Mouse (Mus musculus) adrenal gland, adult 8-10 months (tissue): ENCODE measurements around the gene Ikbke. TPM values are rescaled to one million over a fixed set of nuclear protein-coding genes. Genes with fewer than 3 reads are reported as not detected.

ENCODE experiments used
- DNase-seq: peaks from one replicate; pipeline ENCODE4 v3.0.0; 2022
- total RNA-seq, 4 experiments: library from RNA; stranded (reverse); gene quantifications; 2 replicates each; pipeline ENCODE4 v1.2.4; 2022

Gene Ikbke
- total RNA-seq, 4 experiments from 2014 or later = 14.1 to 64.0 (median 26.2) TPM

DNA sequence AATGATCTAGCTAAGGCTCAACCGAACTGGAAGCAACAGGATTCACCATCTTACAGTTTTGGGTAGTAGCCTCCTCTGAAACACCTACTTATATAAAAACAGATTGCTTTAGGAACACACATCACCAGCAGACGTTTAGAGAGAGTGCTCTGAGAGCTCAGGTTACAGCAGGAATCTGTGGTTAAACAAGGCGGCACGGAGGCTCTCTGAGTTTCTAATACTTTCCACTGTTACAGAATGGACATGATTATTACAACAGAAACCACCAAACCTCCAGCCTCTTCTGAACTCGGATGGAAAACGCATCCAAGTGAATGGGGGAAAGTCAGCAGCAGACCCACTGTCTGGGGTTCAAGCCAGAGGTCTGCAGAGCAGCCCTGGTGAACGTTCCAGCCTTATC is 43.3 kb downstream of the Ikbke start:
- no peak for DNase-seq

DNA sequence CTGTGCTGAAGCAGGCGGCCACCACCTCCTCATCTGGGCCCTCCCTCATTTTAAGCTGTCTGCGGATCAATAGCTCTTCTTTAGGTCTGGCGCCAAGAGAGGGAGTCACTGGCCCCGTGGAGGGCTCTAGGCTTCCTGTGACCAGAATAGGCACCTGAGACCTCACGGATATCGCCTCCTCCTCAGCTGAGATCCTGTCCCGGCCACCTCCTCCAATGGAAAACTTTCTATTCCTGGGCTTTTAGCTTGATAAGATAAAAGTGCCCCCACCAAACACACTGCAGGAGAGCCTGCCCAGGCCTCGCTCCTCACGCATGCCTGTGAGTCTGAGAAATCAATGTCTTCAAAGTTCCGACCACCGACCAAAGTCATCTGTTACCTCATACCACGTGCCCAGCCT is 45.9 kb downstream of the Ikbke start:
- no peak for DNase-seq

DNA sequence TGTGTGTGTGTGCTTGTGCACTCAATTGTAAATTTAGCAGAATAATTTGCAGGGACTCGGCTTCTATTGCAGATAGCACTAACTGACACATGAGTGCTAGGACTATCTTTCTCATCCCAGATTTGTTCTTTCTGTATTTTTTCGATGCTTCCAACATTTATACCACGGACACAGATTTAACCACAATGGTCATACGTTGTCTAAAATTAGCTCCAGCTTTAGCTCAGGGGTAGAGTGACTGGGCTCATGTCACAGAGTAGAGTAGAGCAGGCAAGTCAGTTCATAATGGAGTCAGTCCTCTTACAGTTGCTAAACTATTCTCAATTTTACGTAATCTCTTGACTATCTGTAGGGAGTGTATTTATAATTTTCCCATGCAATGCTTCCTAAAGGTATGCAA is 50.7 kb downstream of the Ikbke start:
- no peak for DNase-seq

DNA sequence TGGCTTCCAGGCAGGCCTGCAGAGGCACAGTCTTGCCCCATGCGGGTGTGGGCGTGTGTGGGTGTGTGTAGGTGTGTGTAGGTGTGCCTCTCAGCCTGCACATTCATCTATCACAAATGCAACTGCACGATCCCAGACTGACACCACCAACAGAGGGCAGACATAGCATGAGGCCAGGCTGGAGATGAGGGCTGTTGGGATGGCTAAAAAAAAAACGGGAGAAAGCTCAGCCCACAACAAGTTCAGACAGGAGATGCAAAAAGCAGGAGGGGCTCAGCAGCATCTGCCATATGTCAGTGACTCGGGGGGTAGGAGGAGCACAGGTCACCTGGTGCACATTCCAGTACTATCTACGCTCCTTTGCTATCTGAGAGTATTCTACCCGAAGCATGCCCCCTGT is 51.2 kb downstream of the Ikbke start:
- no peak for DNase-seq

DNA sequence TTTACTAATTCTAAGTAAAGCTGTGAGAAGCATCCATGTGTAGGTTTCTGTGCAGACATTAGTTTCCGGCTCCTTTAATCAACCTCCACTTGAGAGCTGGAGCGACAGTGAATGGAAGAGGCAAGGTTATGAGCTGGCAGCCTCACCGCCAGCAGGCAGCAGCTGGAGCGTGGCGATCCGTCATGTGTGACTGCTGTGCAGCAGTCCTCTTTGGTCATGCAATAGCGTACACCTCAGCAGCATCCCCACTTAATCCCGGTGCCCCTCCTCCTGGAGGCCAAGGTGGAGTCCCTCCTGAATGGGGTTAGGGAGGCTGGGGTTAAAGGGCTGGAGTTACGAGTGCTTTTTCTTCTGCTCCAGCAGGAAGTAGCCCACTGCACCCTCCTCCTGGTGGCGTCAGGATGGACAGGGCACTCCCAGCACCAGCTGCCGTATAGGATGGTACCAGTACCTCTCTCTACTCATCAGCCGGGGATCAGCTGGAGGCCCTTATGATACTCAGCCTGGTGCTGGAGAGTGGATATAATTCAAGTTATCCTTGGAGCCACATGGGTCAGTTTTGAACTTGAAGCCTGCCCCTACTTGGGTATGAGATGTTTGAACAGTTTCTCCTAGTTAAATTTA is 54.4 kb downstream of the Ikbke start:
- no peak for DNase-seq

DNA sequence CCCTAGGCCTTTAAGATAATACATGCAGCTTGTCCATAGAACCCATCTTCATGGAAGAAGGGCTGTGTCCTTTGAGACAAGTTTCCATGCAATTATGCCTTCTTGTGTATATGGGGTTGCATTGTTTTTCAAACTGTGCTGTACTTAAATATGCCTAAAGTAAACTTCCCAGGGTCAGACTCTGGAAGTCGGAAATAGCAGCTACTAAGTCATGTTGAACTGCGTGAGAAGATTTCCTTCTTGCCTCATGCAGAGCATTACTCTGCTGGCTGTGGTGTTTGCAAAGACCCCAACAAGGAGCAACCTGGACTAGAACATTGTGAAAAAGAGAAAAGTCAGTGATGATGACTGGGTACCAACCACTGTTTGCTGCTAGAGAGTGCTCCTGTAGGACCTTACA is 56.1 kb downstream of the Ikbke start:
- DNase-seq = no peak

DNA sequence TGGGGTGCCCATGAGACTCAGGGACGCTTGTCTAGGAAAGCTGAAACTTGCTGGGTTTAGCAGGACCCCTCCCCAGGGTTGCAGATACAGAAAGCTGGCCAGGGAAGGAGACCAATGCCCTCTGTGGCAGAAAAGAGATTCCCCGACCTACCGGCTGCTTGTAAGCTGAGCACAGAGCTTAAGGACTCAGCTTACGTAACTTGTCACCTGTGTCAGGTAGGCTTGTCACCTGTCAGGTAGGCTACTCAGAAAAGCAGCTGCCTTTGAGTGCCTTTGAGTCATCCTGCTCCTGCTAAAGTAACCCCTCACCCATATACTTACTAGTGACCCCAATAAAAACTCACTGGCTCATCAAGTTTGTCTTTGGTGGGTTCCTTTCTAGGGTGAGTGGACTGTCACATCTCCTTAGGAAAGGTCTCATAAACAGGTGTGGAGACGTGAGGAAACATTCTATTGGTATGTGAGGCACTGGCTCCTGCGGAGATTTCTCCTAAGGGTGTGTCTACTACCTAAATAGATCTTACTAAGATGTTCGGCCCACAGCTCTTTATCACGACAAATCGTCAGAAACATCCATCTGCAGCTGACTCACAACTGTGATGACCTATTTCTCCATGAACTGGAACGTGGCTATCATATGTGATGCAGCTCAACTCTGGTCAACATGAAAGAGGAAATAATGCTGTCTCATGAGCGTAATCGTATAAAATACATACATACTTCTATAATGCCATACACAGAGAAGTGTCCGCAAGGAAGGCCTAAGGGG is 57.4 kb downstream of the Ikbke start:
- no peak for DNase-seq

DNA sequence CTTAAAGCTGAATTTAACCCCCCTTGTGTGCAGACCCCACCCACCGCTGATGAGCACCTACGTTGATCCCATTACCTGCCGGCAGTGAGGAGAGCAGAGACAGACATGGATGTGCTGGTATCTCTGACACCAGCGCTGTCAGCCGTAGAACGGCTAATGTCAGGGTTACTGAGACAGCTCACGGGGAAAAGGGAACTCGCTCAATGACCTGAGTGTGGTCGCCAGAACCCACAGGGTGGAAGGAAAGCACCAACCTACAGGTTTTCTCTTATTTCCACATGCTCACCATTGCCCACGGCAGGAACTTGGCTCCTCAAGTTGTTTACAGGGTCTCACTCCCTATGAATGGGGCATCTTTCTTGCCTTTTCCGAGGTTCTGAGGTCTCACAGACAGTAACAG is 60.5 kb downstream of the Ikbke start:
- no peak for DNase-seq

DNA sequence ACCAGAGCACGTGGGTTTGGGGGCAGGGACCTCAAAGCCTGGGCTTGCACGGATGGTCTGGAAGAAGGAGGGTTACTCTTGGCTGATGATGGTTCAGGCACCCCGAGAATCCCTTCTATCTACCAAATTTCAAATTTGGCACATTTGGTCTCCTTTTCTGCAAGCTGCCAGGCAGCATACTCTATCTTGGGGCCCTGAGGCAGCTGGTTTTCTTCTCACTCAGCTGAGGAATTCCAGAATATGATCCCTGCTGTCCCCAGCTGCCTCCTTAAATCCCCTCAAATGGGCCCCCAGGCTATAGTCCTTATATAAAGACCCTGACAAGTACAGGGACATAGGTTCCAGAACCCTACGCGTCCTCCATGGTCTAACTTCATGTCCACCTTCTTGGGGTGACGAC is 66.0 kb downstream of the Ikbke start:
- no peak for DNase-seq

DNA sequence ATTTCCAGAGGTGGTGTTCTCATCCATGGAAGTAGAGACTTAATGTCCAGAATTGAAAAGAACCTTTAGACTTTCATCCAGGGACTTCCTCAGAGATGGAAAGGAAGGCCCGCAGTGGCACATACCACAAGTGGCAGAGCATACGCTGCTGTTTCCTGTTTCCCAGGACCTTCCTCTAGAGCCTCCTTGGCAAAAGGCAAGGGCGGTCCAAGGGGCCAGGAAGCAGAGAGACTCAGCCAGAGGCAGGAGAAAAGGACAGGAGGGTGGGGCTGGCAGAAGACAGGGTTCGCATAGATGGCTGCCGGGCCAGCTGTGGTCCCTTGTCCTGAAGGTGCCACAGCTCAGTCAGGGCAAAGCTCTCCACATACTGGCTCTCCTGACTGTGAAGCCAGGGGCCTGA is 66.5 kb downstream of the Ikbke start:
- DNase-seq = no peak

DNA sequence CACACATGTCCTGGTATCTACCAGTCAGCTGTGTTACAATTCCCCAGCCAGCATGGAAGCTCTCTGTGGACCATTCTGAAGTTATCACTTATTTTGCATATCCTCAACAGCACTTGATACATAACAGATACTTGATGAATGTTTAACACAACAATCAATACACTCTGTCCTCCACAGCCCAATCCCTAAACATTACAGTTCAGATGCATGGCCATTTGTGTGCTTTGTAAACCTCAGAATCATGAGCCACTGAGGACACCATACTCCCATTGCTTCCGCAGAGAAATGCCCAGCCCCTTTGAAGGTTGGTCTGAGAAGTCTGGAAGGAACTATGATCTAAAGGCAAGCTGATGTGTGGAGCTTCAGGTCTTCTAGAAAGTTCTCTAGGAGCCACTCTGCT is 67.8 kb downstream of the Ikbke start:
- DNase-seq = no peak

DNA sequence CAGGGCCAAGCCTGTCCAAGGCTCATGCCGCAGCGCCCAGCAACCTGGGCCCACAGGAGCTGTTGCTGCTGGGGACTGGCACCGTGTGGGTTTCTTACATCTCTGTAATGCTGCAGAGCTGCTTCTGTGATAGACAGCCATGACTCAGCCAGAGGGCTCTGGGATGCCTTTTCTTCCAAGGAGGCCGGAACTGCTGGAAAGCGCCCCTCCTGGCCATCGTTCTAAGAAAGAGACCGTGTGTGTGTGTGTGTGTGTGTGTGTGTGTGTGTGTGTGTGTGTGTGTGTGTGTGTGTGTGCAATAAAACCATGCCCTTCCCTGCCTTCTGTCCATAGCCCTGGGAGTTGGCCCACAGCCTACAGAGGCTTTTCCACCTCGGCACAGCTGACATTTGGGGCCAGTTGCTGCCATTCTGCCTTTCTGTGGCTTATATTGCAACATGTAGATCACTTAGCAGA is 69.4 kb downstream of the Ikbke start:
- DNase-seq = peak; percentile 41

DNA sequence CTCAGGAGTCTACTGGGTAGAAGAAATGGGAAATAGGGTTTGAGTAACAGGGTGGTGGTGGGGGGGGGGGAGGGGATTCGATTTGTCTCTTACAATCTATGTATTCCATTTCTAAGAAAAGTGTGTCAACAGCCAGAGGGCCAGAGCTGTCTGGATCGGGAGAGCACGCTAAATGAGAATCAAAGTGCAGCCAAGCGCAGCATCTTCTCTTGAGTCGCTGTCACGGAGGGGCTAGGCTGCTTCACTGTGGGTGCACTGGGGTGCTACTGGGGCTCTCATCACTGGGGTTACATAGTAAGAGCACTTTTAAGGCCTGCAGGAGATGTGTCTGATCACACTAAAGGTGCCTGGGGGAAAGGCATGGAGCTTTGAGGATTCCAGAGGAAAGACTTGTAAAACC is 70.6 kb downstream of the Ikbke start:
- no peak for DNase-seq

DNA sequence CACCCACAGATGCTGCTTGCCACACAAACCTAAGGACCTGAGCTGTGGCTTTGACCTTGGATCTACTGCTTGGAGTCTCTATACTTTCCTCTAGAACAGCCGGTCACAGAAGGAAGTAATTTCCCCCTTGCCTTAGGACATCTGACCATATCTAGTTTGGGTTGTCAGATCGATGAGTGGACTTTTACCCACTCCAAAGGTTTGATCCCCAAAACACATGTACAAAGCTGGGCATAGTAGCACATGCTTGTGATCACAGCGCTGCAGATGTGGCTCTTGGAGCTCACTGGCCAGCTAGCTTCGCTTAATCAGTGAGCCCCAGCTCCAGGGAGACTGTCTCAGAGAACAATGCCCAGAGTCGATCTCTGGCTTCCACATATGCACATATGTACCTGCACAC is 71.3 kb downstream of the Ikbke start:
- no peak for DNase-seq

DNA sequence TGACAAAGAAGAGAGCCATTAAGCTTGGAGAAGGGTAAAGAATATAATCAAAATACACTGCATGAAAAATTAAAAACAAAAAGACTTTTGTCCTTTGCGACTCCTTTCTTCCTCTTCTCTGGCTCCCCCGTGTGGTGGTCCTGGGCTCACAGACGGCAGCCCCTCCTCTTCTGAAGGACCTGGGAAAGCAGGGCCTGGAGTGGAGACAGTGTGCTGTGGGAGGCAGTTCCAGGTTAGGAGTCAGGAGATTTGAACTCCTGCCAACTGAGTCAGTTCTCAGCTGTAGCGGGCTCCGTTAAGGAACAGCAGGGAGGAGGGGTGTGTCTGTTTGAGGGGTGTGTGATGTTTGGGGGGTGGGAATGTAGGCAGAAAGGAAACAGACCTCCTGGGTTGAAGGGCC is 71.9 kb downstream of the Ikbke start:
- DNase-seq = peak; percentile 31

DNA sequence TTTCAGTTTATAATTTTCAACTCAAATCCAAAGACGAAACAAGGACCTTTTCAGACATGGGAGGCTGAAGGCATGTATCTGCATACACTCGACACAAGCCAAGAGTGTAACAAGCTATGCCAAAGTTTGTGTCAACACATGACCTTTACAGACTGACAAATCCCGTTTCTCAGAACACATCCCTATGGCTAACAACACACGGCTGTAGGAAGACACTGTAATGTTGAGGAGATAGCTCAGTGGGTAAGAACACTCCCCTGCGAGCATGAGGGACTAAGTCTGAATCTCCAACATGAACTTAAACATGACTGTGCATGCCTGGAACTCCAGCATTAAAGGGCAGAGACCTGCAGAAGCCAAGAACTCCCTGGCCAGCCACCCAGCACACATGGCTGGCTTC is 73.1 kb downstream of the Ikbke start:
- no peak for DNase-seq

DNA sequence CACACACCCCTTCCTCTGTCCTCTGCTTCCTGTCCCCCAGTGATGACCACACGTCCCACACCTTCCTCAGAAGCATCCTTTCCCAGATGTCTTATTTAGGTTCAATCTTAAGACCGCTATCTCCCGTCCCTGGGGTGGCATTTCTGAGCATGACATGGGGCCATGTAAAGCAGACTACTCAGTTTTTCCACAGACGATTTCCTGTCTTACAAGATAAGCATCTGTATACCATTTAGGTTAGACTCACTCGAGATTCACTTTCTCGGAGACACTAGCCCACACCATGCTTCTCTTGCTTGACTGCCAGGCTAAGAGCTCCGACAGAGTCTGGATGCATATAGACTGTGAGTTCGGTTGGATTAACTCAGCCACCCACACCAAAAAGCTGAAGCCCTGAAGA is 74.9 kb downstream of the Ikbke start:
- DNase-seq = no peak

Other genes with a start within 250 kb of the Ikbke start
- 100 to 1,000 TPM; 155 to 174 (median 159) TPM for gene Mapkapk2, start 181.8 kb downstream of the Ikbke start, total RNA-seq
- 1 to 10 TPM; 4.9 to 9.5 (median 6.3) TPM for gene Dyrk3, start 141.3 kb downstream of the Ikbke start, total RNA-seq
- gene Eif2d, start 126.4 kb downstream of the Ikbke start, total RNA-seq = 10 to 100 TPM; 44.9 to 56.7 (median 50.0) TPM
- gene Rassf5, start 34.3 kb downstream of the Ikbke start, total RNA-seq = 10 to 100 TPM; 13.1 to 23.8 (median 20.7) TPM
- gene Srgap2, start 247.7 kb upstream of the Ikbke start, total RNA-seq = 10 to 100 TPM; 23.5 to 40.0 (median 32.9) TPM
- 1 to 10 TPM in 2 of 4 experiments, under 1 TPM in 2; 0.77 to 1.7 (median 1.1) TPM for gene Fam72a, start 248.3 kb upstream of the Ikbke start, total RNA-seq